Mouse (Mus musculus) lung, embryonic 16.5 days (tissue): Measurements from ENCODE around the gene Ttll8. TPM values are rescaled to one million over a fixed set of nuclear protein-coding genes. Genes with fewer than 3 reads are reported as not detected.

Experiments
- ATAC-seq: fragments of 200-750 bp; cut with Nextera tagmentation; 2 replicates; pipeline ENCODE4 v1.8.0; 2017; ENCODE audit warnings: low read depth, mild to moderate bottlenecking, moderate library complexity
- H3K27ac ChIP-seq: fragments of 300-500 bp; sonication (generic); 2 replicates; pipeline ENCODE4 v1.5.1; 2014; ENCODE audit warnings: mild to moderate bottlenecking, control low read depth, low read length
- H3K27me3 ChIP-seq: fragments of 300-500 bp; sonication (generic); 2 replicates; pipeline ENCODE4 v1.6.1; 2014; ENCODE audit warnings: low read depth, low read length, mixed read lengths; ENCODE audit not compliant: control insufficient read depth, insufficient read depth
- H3K36me3 ChIP-seq: fragments of 300-500 bp; sonication (generic); 2 replicates; pipeline ENCODE4 v1.6.1; 2014; ENCODE audit warnings: low read length; ENCODE audit not compliant: control insufficient read depth, insufficient read depth
- H3K4me1 ChIP-seq: fragments of 300-500 bp; sonication (generic); replicated peaks from 2 replicates; pipeline ENCODE4 v1.6.1; 2014; ENCODE audit warnings: low read length, mixed read lengths; ENCODE audit not compliant: control insufficient read depth, insufficient read depth
- H3K4me2 ChIP-seq: fragments of 300-500 bp; sonication (generic); 2 replicates; pipeline ENCODE4 v1.6.1; 2014; ENCODE audit warnings: low read depth, low read length, control low read depth
- H3K4me3 ChIP-seq: fragments of 300-500 bp; sonication (generic); 2 replicates; pipeline ENCODE4 v1.5.1; 2014; ENCODE audit warnings: mild to moderate bottlenecking, low read length, control low read depth
- H3K9ac ChIP-seq: fragments of 300-500 bp; sonication (generic); 2 replicates; pipeline ENCODE4 v1.6.1; 2014; ENCODE audit warnings: low read length, control low read depth
- H3K9me3 ChIP-seq: fragments of 300-500 bp; sonication (generic); 2 replicates; pipeline ENCODE4 v1.6.1; 2016; ENCODE audit warnings: low read length; ENCODE audit not compliant: control insufficient read depth
- WGBS: fragments of 180-500 bp; shearing (Covaris S2); extraction: QIAGEN DNeasy Blood & Tissue Kit; methylation state at CpG from one replicate; pipeline ENCODE4 v1.1.7; 2014; 5-methylcytosine and 5-hydroxymethylcytosine counted together
- polyA plus RNA-seq: library from polyadenylated mRNA; unstranded; fragments of >200 nt; fragmentation: Nextera tagmentation; extraction: Ambion mirVana; gene quantifications from 2 replicates; pipeline ENCODE4 v1.2.1, GENCODE M21; 2015

Ttll8 gene
- polyA plus RNA-seq, 1 experiment from 2014 or later, result not detected

DNA sequence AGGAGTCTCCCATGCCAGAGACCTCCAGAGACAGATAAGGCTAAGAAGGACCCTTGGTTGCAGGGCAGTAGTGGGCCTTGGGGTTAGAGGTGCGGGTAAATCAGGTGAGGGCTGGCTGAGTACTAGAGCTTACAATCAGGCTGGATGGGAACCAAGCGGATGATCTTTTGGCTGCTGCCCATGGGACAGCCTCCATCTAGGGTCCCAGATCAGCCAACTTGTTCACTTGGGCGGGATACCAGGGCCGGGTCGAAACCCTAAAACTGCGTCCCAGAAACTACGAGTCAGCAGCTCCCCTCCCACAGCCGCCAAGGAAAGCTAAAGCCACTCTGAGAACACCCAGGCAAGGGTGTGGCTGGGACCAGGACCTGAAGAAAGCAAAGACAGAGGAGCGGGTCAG lies 101.1 kb downstream of the Ttll8 start:
- Histone ChIP-seq H3K9me3 (no peaks in the 10 kb centered on the region), H3K36me3 (no peaks in the 10 kb centered on the region), H3K4me1 (peaks cover 49% of the 10 kb centered on the region), H3K27me3 (no peaks in the 10 kb centered on the region), H3K27ac (no peak overlapping the region), H3K9ac (no peak overlapping the region), H3K4me2 (no peak overlapping the region), H3K4me3 (no peak overlapping the region)
- ATAC-seq, result no peak
- 82% methylated on average over 9 of the region's 9 CpGs for WGBS

DNA sequence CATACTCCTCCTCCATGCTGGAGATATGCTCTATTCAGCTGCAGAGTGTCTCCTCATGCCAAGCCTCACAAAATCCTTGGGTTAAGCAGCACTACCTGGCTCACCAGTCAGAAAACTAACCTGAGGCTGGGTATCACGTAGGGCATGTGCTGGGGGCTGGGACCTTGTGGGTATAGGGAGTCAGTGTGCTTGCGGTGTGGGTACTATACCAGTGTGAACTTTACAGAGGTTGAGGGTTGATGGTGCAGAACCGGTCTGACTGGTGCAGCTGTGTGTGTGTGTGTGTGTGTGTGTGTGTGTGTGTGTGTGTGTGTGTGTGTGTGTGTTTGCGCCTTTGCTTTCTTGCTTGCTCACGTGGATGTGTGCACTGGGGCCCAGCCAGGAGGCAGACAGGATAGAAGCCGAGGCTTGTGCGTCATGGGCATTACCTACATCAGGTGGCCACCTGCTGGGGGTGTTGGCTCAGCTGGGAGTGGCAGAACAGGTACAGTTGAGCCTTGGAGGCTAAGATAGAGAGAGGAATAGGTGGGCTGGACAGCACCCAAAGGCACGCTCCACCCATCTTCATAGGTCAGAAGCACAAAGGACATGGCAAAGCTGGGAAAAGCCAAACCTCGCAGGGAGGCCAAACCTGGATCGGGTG lies 102.6 kb downstream of the Ttll8 start:
- ATAC-seq, result peak; percentile 80
- Histone ChIP-seq H3K4me1 (peaks cover 45% of the 10 kb centered on the region), H3K4me3 (no peak overlapping the region), H3K27me3 (no peaks in the 10 kb centered on the region), H3K27ac (peak overlapping the region; percentile 99), H3K36me3 (no peaks in the 10 kb centered on the region), H3K9ac (peak overlapping the region; percentile 54), H3K4me2 (peak overlapping the region; percentile 5; the same call in 1 of the 2 replicates), H3K9me3 (no peaks in the 10 kb centered on the region)
- 52% methylated on average over 10 of the region's 10 CpGs for WGBS

DNA sequence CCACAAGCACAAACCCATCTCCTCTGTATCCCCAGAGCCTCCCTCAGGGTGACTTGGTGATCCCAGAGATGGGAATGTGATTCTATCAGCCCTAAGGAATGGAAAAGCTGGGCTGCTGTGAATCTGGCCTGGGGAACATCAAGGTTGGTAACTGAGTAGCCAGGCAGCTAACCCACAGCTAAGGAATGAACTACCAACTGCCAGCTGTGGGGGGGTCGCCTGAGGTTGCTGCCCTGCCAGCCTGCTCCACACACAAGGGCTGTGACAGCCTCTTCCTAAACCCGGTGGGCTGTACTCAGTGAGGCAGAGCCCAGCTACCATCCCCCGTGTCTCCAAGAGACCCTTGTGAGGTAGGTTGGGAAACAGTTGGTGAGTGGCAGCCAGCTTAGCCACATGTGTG lies 103.1 kb downstream of the Ttll8 start:
- no peaks in the 10 kb centered on the region for H3K27me3 ChIP-seq
- H3K4me1 ChIP-seq, result peaks cover 45% of the 10 kb centered on the region
- H3K27ac ChIP-seq, result peak overlapping the region; percentile 99
- peak; percentile 10 for ATAC-seq
- 29% methylated on average over 3 of the region's 3 CpGs for WGBS
- peak overlapping the region; percentile 54 for H3K9ac ChIP-seq
- peak overlapping the region; percentile 8; the same call in 1 of the 2 replicates for H3K4me2 ChIP-seq
- H3K9me3 ChIP-seq, result no peaks in the 10 kb centered on the region
- no peaks in the 10 kb centered on the region for H3K36me3 ChIP-seq
- no peak overlapping the region for H3K4me3 ChIP-seq

DNA sequence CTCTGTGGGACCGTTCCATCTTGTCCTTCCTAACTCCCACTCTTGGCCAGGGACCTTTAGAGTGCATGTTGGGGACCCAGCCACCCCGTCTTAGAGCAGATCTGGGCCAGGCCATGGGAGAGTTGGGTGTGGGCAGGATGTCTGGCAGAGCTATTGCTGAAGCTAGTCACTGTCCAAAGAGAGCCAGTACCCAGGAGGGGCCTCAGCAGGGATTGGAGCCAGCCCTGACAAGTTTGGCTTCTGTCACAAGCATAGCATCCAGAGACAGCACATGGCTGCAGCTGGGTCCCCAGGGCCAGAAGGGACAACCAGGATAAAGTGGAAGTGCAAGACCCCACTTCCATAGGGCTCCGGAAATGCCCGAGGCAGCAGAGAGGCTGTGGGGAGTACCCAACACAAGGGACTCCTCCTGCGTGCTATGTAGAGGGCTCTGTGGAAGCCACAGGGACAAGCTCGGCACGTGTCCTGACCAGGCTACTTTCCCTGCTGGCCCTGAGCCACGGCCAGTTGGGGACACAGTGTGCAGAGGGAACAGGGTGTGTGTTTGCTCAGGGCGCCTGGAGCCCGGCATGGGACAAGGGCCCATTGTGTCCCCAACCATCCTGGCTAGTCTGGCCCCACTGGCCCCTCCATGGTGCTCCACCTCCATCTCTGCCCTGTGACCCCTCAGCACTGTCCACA lies 103.9 kb downstream of the Ttll8 start:
- H3K27me3 ChIP-seq, result no peaks in the 10 kb centered on the region
- H3K9me3 ChIP-seq, result no peaks in the 10 kb centered on the region
- peak overlapping the region; percentile 54 for H3K9ac ChIP-seq
- no peaks in the 10 kb centered on the region for H3K36me3 ChIP-seq
- WGBS, result 29% methylated on average over 10 of the region's 10 CpGs
- ATAC-seq, result peak; percentile 87
- no peak overlapping the region for H3K4me2 ChIP-seq
- H3K27ac ChIP-seq, result peak overlapping the region; percentile 99
- no peak overlapping the region for H3K4me3 ChIP-seq
- peaks cover 39% of the 10 kb centered on the region for H3K4me1 ChIP-seq

DNA sequence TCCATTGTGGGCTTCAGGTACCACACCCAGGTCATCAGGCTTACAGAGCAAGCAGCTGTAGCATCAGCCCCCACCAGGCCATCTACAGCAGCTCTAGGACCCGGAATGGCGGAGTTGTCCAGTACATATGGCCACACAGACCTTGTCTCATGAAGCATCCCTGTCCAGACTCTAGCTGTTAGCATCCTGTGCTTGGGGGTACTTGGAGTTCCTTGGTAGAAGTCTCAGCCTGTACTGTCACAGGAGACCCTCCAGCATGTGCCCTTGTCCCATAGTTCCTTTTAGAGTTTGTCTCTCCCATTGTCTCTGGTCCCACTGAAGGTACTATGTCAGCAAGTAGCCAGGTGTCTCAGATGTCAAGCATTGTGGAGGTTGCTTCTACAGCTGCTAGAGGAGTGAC lies 104.6 kb downstream of the Ttll8 start:
- Histone ChIP-seq H3K9ac (peak overlapping the region; percentile 54), H3K36me3 (no peaks in the 10 kb centered on the region), H3K4me3 (no peak overlapping the region), H3K4me1 (peaks cover 33% of the 10 kb centered on the region), H3K27me3 (no peaks in the 10 kb centered on the region), H3K27ac (peak overlapping the region; percentile 99), H3K4me2 (no peak overlapping the region), H3K9me3 (no peaks in the 10 kb centered on the region)
- 94% methylated on average over 2 of the region's 2 CpGs for WGBS
- ATAC-seq, result no peak

DNA sequence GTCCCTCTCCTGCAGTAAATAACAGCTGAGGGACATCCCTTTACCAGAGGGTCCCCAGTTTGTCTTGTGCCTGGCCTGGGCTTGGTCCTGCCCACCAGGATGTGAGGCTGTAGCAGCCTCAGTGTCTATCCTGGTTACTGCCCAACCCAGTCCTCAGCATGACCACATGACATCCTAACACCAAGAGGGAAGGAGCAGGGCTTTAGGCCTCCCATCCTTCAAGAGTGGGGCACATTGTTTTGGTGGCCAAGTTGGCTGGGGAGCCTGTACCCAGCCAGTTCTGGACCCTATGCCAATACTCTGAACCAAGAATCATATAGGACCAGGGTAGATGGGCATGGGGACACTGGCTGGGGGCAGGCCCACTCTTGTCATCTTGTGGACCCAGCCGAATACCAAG lies 105.6 kb downstream of the Ttll8 start:
- H3K27me3 ChIP-seq, result no peaks in the 10 kb centered on the region
- ATAC-seq, result no peak

GRCm38 (mm10) chr15:88844966-88845365 lies 109.3 kb downstream of the Ttll8 start:
- Histone ChIP-seq H3K4me3 (no peak overlapping the region), H3K9ac (no peak overlapping the region), H3K4me1 (peaks cover 12% of the 10 kb centered on the region), H3K36me3 (no peaks in the 10 kb centered on the region), H3K27me3 (no peaks in the 10 kb centered on the region), H3K4me2 (no peak overlapping the region), H3K27ac (no peak overlapping the region), H3K9me3 (no peaks in the 10 kb centered on the region)
- no peak for ATAC-seq
- 90% methylated on average over 7 of the region's 7 CpGs for WGBS

More for the DNA sequence above, 105.6 kb downstream of the Ttll8 start:
- H3K4me1 ChIP-seq, result peaks cover 28% of the 10 kb centered on the region
- H3K27ac ChIP-seq, result no peak overlapping the region
- H3K4me2 ChIP-seq, result no peak overlapping the region
- WGBS, result 96% methylated on average over 1 of the region's 1 CpGs
- no peaks in the 10 kb centered on the region for H3K9me3 ChIP-seq
- H3K36me3 ChIP-seq, result no peaks in the 10 kb centered on the region
- H3K9ac ChIP-seq, result no peak overlapping the region
- H3K4me3 ChIP-seq, result no peak overlapping the region

DNA sequence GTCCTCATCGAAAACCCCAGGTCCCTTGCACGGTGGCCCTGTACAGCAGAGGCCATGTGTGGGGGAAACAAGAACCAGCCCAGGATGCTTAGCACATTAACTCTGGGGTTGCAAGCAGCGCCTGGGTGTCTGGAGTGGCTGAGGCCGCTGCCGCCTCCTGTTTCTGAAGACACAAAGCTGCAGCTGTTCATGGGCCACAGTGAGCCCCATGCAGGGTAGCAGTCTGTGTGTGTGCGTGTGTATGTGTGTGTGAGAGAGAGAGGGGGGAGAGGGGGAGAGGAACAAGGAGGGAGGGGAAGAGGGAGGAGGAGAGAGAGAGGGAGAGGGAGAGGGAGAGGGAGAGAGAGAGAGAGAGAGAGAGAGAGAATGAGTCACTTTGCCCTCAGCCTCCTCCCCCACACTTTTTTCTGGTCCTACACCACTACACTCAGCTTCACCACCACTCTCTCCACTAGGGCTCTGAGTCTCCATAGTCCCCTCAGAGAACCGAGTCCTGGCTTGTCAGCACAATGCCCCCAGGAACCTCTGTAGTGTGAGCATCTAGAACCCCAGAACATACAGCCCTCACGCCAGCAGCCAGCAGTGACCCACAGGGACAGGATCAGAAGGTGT lies 110.6 kb downstream of the Ttll8 start:
- Histone ChIP-seq H3K4me3 (no peak overlapping the region), H3K9ac (peak overlapping the region; percentile 23; the same call in 1 of the 2 replicates), H3K27ac (peak overlapping the region; percentile 41; the same call in 1 of the 2 replicates), H3K9me3 (no peaks in the 10 kb centered on the region), H3K36me3 (no peaks in the 10 kb centered on the region), H3K4me1 (peaks cover 21% of the 10 kb centered on the region), H3K27me3 (no peaks in the 10 kb centered on the region), H3K4me2 (no peak overlapping the region)
- 18% methylated on average over 8 of the region's 8 CpGs for WGBS
- ATAC-seq, result peak; percentile 43

GRCm38 (mm10) chr15:88842300-88842673 lies 111.9 kb downstream of the Ttll8 start:
- Histone ChIP-seq H3K9ac (no peak overlapping the region), H3K27ac (no peak overlapping the region), H3K4me2 (no peak overlapping the region), H3K9me3 (no peaks in the 10 kb centered on the region), H3K27me3 (no peaks in the 10 kb centered on the region), H3K4me1 (peaks cover 28% of the 10 kb centered on the region), H3K4me3 (no peak overlapping the region), H3K36me3 (no peaks in the 10 kb centered on the region)
- WGBS, result 56% methylated on average over 3 of the region's 3 CpGs
- ATAC-seq, result no peak
